Mouse (Mus musculus): ENCODE measurements around the gene Tmem131. TPM values are rescaled to one million over a fixed set of nuclear protein-coding genes. Genes with fewer than 3 reads are reported as not detected.

Gene Tmem131
- 24.1 TPM for polyA plus RNA-seq (2014; fragmentation: Illumina TruSeq; extraction: RNeasy Lipid Tissue Mini Kit (QIAGEN cat#74804); ENCODE audit: low read depth, low replicate concordance)

DNA sequence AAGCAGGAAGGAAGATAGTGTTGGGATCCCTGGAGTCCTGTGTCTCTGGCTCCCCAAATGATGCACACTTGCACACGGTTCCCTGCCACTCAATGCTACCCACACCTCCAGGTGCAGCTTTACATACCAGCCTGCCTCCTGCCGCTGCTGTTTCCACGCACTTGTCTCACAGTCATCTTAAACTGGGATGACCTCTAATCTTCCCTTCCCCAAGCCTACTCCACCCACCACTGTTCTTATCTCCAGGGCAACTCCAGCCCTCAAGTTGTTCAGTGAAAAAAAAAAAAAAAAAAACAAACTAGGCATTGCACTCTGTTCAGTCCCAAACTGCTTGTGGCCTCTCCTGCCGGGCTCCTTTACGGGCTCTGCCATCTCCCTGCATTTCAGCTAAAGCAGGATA lies at the start of gene Tmem131:
TSS of gene Tmem131 (minus strand) at position 14 of the 400 bp plus-strand sequence.

DNA sequence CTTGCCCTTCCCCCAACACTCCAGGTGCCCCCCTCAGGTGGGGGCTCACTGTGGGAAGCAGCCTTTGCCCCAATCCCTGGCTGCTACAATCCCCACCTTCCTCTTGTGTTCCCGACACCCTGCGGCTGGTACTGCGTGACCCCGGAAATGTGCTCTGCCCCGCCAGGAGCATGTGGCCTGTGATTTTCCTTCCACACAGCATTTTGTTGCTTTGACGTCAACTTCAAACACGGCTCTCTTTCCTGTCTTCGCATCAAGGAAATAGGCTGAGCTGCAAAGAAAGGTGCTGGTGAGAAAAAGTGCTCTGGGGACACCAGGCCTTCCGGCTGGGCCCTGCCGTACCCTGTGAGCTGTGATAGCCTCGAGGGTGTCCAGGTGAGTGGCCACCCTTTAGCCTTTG lies 181.9 kb downstream of the Tmem131 start, which contains the start of gene Zap70:
TSS of gene Zap70 (plus strand) at position 231 of the 400 bp plus-strand sequence.

Other genes with a start within 250 kb of the Tmem131 start
- gene 4933424G06Rik, start 233.5 kb downstream of the Tmem131 start, polyA plus RNA-seq (2014; fragmentation: Illumina TruSeq; extraction: RNeasy Lipid Tissue Mini Kit (QIAGEN cat#74804); ENCODE audit: low read depth, low replicate concordance) = 0.86 TPM
- 62.7 TPM for gene Actr1b, start 229.2 kb downstream of the Tmem131 start, polyA plus RNA-seq (2014; fragmentation: Illumina TruSeq; extraction: RNeasy Lipid Tissue Mini Kit (QIAGEN cat#74804); ENCODE audit: low read depth, low replicate concordance)
- 13.1 TPM for gene Zap70, start 181.9 kb downstream of the Tmem131 start, polyA plus RNA-seq (2014; fragmentation: Illumina TruSeq; extraction: RNeasy Lipid Tissue Mini Kit (QIAGEN cat#74804); ENCODE audit: low read depth, low replicate concordance)
- 9.1 TPM for gene Vwa3b, start 82.9 kb upstream of the Tmem131 start, polyA plus RNA-seq (2014; fragmentation: Illumina TruSeq; extraction: RNeasy Lipid Tissue Mini Kit (QIAGEN cat#74804); ENCODE audit: low read depth, low replicate concordance)